Mouse (Mus musculus) G1E-ER4 (cell line): ENCODE data around the gene Rbpjl. TPM values are rescaled to one million over a fixed set of nuclear protein-coding genes. Genes with fewer than 3 reads are reported as not detected.

ENCODE experiments used
- GATA1 ChIP-seq: IDR thresholded peaks from one replicate; pipeline ENCODE4 v1.8.0; 2012; ENCODE audit warnings: low read length, inconsistent platforms
- polyA plus RNA-seq: library from polyadenylated mRNA; stranded (reverse); fragments of >175 nt; gene quantifications from 2 replicates; pipeline ENCODE4 v1.2.3, GENCODE M21; 2012

The Rbpjl gene
- polyA plus RNA-seq, 1 experiment = not detected

DNA sequence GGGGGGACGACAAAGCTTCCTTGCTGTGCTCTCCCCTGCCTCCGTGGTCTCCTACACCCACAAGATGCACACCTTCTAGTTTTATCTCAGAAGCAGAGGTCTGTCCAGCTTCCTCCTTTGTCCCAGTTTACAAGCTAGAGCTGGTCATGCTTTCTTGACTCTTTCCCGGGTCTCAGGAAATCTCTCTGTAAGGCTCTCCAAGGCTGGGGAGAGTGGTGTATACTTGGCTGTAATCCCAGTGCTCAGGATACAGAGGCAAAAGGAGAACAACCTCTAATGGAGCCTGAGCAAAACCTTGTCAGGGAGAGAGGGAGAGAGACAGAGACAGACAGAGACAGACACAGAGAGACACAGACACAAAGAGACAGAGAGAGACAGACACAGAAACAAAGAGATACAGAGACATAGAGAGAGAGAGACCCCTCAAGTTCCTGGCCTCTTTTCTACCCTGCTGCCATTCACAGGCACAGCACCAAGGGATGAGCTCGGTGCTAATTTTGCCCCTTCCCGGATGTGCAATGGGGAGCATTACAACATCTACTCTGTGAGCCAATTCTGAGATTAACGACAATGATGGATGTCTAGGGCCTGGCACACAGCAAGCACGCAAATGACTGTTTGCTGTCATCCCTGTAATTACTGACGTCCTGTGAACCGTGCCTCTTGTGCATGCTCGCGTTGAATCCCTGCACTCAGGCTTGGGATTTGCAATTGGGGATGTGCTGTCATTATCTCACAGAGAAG is 19.1 kb upstream of the Rbpjl start:
- no peak for TF ChIP-seq GATA1

DNA sequence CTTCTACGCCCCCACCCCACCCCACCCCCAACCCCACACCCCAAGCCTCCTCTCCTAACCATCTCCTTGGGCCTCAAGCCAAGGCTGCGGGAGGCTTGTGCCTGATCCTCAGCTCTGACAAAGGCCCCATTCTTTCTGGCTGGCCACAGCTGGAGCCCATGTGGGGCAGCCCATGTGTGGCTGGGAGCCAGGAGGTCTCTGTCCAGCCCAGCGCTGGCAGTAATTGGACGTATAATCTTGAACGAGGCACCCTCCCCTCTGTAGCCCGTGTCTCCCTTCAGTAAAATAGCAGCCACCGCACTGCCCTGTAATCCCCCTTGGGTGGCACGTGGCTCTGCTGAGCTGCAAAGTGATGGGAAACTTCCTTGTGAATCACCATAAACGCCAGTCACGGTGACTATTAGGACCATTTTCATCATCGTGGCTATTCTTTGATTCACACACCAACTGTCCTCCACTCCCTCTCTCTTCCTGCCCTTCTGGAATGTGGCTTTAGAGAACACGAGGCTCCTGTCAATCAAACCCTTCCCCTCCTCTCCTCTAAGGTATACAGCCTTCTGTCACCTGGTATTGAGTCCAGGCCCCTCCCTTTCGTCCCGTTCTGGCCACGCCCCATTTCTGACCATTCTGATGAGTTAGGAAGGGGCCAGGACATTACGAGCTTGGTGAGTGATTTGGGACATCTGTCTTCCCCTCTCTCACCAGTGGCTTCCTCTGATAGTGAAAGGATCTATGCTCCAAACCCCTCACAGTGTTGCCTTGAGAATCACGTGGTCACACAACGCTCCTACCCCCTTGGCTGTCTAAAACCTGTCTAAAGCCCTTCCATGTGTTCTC is 16.8 kb upstream of the Rbpjl start:
- no peak for TF ChIP-seq GATA1

GRCm38 (mm10) chr2:164386953-164387352 is 16.0 kb upstream of the Rbpjl start:
- TF ChIP-seq GATA1 = no peak

- TF ChIP-seq GATA1 = no peak
Measured at GRCm38 (mm10) chr2:164389020-164389419, 13.9 kb upstream of the Rbpjl start, which contains the start of gene Slpi. TSS of gene Slpi (minus strand) at chr2:164389095.

GRCm38 (mm10) chr2:164389499-164389898 is 13.4 kb upstream of the Rbpjl start:
- no peak for TF ChIP-seq GATA1

DNA sequence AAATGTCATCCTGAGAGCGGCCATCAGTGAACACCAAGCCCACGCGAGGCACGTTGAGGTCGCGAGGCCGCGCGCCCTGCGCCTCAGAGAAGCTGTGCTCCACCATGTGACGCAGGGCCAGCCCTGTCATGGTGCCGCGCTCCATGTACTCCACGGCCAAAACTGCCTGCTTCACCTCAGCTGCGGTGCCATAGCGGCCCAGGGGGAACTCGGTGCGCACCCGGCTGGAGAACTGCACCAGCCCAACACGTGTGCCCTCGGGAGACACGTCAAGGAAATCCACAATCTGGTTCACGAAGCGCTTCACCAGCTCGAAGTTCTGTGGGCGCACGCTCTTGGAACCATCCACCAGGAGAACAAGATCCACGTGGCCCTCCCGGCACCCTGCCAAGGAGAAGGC is 9.8 kb upstream of the Rbpjl start:
- no peak for TF ChIP-seq GATA1

DNA sequence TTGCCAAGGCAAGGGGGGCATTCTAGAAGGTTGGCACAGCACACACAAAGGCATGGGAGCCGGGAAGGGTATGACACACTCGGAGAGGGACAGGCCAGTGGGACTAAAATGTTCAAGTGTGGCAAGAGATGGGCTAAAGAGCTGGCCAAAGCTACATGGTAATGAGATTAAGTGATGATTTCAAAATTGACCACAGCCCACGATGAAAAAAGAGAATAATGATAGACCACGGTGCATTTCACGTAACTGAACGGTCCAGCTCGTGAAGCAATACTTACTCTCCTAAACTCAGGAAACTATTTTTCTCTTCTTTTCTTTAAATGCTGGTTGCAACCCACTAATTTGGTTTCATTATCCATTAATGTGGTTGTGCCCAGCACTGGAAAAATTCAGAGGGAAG is 6.9 kb upstream of the Rbpjl start:
- TF ChIP-seq GATA1 = no peak

DNA sequence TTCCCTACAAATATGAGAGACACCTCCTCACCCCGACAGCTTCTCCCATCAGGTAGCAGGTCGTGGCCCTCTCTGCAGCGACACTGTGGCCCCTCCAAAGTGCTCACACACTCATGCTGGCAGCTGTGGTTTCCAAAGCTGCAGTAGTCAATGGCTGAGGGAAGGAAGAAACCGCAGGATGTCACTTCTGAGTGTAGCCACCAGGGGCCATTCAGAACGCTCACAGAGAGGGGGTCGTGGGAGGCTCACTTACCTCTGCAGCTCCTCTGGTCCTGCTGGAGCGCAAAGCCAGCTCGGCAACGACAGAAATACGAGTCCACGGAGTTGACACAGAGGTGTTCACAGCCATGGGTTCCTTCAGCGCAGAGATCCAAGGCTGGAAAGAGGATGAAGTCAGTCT is 6.0 kb upstream of the Rbpjl start:
- TF ChIP-seq GATA1 = no peak

GRCm38 (mm10) chr2:164403396-164404081 is 598 bp downstream of the Rbpjl start:
- TF ChIP-seq GATA1 = no peak

DNA sequence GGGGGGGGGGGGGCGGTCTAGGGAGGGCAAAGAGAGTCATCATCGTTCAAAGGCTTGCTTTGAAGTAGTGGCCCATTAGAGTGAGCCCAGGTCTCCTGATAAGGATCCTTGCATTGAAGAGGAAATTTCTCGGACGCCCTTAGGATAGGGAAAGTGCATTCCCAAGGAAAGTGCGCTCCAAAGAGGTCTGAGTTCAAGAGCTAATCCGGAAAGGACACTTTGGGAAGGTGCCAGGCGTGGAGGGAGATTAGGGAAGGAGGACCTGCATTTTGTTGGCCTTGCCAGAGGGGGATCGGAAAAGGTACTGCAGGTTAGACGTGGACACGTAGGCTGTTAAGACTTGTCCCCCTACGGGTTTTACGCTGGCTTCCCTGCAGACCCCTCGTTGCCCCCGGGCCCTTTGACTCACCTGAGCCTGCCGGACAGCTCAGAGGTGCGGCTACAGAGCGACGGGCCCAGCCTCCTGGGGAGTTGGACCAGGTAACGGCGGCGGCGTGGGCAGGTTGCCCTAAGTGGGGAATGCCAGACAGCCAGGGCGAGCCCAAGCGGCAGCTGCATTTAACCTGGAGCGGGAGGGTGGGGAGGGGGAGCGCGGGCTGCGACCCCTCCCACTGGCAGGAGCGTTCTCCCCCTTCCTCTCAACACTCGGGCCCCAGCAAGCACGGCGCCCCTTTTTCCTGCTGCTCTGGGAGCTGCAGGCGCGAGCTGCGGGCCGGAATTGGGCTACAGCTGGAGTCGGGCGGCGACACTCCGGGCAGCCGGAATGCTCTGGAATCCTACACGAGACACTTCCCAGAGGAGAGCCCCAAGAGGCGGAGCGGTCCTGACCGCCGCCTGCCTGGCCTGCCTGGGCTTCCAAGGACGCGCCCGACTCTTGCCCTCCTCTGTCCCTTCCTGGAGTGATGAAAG is 1.4 kb downstream of the Rbpjl start:
- no peak for TF ChIP-seq GATA1

DNA sequence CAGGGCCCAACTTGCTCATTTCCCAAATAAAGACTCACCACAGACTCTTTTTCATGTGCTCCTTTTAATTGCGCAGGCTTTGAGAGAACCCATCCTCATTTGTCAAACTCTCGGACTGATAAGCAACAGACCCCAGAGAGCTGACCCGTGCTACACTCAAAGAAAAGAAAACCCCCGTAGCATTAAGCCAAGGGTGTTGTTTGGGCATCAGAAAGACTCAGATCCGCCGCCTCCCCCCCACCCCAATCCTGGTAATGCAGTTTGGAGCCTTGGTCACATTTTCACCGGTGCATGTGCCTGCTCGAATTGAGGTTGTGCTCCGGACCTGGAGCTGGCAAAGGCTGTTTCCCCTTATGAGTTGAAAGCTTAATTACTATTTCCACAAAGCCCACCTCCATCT is 2.1 kb downstream of the Rbpjl start, which contains the start of gene Matn4:
Gene Matn4 (minus strand): TSS at position 101 of the 400 bp plus-strand sequence.
- no peak for TF ChIP-seq GATA1

DNA sequence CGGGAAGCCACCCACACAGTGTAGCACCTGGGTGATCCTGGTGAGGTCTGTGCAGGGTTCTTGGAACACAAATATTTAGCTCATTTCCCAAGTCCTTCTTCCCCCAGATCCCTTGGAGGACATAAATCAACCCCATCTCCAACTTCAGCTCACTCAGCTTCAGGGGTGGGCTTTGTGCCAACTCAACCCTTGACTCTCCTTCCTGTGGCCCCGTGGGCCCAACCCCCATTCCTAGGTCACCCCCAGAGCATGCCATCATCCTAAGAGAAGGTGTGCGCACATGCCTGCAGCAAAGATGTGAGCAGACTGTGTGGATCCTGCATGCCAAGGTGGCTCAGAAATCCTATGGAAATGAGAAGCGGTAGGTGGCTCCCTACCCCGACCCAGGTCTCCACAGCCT is 2.6 kb downstream of the Rbpjl start:
- no peak for TF ChIP-seq GATA1

GRCm38 (mm10) chr2:164407708-164408107 is 4.8 kb downstream of the Rbpjl start:
- TF ChIP-seq GATA1 = no peak

DNA sequence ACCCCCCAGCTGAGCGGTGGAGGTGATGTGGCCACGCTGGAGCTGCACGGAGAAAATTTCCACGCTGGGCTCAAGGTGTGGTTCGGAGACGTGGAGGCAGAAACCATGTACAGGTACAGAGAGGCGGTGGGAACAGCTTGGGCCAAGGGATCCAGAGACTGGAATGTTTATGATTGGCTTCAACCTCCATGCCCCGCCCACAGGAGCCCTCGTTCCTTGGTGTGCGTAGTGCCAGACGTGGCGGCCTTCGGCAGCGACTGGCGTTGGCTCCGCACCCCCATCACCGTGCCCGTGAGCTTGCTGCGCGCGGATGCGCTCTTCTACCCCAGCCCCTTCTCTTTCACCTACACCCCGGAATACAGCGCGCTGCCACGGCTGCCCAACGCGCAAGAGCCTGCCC is 11.2 kb downstream of the Rbpjl start:
- TF ChIP-seq GATA1 = no peak

DNA sequence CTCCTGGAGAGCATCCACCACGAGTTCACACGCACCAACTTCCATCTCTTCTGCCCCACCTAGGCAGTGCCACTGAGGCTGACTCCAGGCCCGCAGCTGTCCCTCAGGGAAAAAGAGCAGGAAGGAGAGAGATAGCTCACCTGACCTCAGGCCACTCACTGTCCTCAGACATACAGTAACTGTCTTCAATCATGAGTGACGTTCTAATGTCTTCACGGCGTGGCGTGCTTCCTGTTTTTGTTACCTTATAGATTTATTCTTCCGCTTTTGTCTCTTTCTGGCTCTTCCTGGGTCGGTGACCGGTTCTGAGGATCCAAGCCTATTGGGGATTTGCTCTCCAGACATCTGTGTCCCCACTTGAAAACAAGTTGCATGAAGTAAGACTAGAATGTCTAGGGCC is 11.6 kb downstream of the Rbpjl start:
- no peak for TF ChIP-seq GATA1

- no peak for TF ChIP-seq GATA1
Measured at GRCm38 (mm10) chr2:164417198-164417597, 14.3 kb downstream of the Rbpjl start.
